Mouse (Mus musculus): ENCODE results near the gene 1700074P13Rik. TPM values are rescaled to one million over a fixed set of nuclear protein-coding genes. Genes with fewer than 3 reads are reported as not detected.
"Not testable (repeated sequence)": the region's sequence is repeated elsewhere in the genome, so short reads cannot be mapped to it uniquely, and the experiment has no call there.

Gene 1700074P13Rik
- not detected for total RNA-seq (2021)
- long read RNA-seq, experiment 1 = 0 reads
- long read RNA-seq, experiment 2 = 0 reads

GRCm38 (mm10) chr6:40940457-40940856, at the start of gene 1700074P13Rik:
Gene 1700074P13Rik, minus strand, starts transcription at chr6:40940557.
- intact Hi-C loops (cut with DNase I) = no loop called here
- DNase-seq (ENCODE audit: low spot score in 2 of 2) = no peak

DNA sequence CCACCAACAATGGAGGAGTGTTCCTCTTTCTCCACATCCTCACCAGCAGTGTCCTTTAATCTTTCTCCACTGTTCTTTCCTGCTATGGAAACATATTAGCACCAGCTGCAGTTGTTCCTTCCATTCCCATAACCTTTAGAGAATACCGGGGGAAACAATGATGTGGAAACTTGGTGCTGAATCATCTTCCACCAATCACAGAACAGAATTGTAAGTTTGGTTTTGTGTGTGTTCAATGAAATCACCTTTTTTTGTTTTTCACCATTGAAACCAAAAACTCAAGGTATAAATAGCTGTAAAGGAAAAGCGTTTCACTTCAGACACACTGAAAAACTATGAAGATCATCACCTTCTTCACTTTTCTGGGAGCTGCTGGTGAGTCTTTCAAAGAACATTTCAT, 24.1 kb upstream of the 1700074P13Rik start, which contains the start of gene 1810009J06Rik:
Gene 1810009J06Rik (plus strand): TSS at position 301 of the 400 bp plus-strand sequence.
- DNase-seq (ENCODE audit: low spot score in 2 of 2); intact Hi-C loops (cut with DNase I): not testable (repeated sequence)

- DNase-seq (ENCODE audit: low spot score in 2 of 2) = no peak
- intact Hi-C loops (cut with DNase I) = no loop called here
These were observed 13.4 kb upstream of the 1700074P13Rik start for GRCm38 (mm10) chr6:40953716-40954115.

DNA sequence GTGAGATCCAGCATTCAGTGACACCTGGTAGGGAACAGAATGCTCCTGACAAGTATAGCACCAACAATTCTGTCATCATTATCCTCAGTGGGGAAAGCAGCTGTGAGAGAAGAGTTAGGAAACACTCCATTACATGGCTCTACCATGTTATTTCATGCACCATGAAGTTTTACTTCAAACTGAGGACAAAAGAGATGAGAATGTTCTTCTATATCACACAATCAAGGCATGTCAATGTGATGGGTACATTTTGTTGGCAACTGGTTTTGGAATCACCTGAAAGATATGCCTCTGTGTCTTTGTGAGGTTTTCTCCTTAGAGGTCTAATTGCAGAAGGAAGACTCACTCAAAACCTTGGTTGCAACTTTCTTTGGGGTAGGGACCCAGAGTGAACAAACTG, 11.4 kb upstream of the 1700074P13Rik start, which contains the start of gene Gm4744:
Gene Gm4744 (minus strand): TSS at position 101 of the 400 bp plus-strand sequence.
- intact Hi-C loops (cut with DNase I) = no loop called here
- DNase-seq (ENCODE audit: low spot score in 2 of 2) = no peak

DNA sequence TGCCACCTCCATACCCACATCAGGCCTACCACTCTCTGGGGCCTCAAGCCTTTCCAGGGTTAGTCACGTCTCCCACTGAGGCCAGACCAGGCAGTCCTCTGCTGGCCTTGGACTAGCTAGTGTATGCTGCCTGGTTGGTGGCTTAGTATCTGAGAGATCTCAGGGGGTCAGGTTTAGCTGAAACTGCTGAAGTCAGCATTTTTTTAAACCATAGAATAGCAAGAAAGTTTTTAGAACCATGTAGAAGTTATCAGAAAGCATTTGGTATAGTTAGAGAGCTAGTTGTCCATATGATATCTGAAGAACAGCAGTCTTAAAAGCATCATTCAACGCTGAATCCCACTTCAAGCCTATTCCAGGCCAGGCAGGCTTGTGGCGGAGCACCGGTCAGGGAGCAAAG, 20.4 kb downstream of the 1700074P13Rik start:
- intact Hi-C loops (cut with DNase I) = no loop called here
- no peak for DNase-seq (ENCODE audit: low spot score in 2 of 2)

GRCm38 (mm10) chr6:40900287-40900686, 40.1 kb downstream of the 1700074P13Rik start, which contains the start of gene Prss58:
Gene Prss58, minus strand, starts transcription at chr6:40900387.
- intact Hi-C loops (cut with DNase I) = no loop called here
- no peak for DNase-seq (ENCODE audit: low spot score in 2 of 2)

DNA sequence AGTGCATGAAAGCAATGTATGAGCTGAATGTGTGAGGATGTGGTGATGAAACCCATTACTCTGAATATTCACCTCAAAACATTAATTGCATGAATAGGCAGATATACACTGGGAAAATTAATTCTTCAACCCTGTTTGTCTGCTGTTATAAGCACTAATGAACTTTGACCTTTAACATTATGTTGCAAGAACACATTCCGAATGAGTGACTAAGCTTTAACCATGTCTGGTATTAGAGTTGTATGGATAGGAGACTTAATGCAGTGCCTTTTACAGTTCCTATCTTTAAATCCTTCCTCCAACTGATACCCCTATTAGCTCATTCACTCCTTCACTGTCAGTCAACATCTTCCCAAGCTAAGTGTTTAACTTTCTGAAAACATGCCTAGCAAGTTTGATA, 45.6 kb downstream of the 1700074P13Rik start:
- intact Hi-C loops (cut with DNase I) = no loop called here
- DNase-seq (ENCODE audit: low spot score in 2 of 2) = no peak

DNA sequence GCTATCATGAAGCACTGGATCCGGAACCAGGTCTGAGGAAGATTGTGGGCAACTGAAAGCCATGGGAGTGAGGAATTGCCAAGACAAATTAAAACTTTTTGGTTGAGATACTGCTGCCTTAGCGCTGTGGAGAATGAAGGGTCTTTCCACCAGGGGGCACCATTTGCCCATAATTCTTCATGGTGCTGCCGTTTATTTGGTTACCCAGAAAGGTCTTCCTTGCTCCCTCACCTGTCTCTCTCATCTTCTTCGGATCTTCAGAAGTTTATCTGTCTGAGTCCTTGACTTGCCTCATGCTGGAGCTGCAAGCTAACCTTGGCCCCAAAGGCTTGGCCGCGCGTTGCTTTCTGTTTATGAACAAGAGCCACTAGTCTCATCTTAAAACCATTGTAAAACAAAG, 46.8 kb downstream of the 1700074P13Rik start:
- peak; percentile 10 to 26 for DNase-seq (ENCODE audit: low spot score in 2 of 2)
- intact Hi-C loops (cut with DNase I) = no loop called here

- no peak for DNase-seq (ENCODE audit: low spot score in 2 of 2)
- intact Hi-C loops (cut with DNase I) = no loop called here
These were observed 48.6 kb downstream of the 1700074P13Rik start for GRCm38 (mm10) chr6:40891754-40892153.

DNA sequence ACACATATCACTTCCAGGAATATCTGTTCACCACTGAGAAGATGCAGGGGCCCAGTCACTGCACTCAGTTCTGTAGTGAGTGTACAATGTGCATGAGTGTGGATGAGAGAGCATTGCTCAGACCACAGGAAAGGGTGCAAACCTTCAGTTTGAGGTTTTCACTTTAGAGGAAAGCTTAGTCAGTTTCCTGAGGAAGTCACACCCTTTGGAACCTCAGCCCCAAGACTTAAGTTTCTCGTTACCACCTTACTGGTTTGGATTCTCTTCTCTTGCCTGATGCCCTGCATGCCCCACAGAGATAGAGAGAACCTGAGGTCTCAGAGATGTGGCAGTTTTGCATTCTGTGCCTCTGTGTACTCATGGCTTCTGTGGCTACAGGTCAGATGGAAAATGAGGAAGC, 49.4 kb downstream of the 1700074P13Rik start:
- intact Hi-C loops (cut with DNase I) = no loop called here

DNA sequence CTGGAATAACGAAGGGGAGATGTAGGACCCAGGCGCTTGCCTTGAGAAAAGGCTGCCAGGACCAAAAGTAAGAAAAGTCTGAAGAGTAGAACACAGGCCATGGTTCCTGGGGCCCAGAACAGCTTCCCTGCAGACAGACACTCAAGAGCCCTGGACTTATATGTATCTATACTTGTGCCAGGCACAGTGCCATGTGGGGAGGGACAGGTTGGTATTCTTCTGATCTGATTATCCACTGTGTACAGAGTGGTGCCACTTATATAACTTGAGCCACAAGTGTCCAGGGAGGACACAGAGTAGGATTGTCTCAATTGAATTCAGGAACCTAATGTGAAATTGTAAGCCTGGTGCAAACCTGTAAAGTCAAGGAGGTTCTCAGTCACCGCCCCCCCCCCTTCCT, 53.0 kb downstream of the 1700074P13Rik start, which contains the start of gene Moxd2:
Gene Moxd2 (minus strand): TSS at position 101 of the 400 bp plus-strand sequence.
- DNase-seq (ENCODE audit: low spot score in 2 of 2) = no peak
- intact Hi-C loops (cut with DNase I) = no loop called here

More for the DNA sequence above, 49.4 kb downstream of the 1700074P13Rik start:
- no peak for DNase-seq (ENCODE audit: low spot score in 2 of 2)

Other genes with a start within 250 kb of the 1700074P13Rik start
- not detected for gene Moxd2, start 53.1 kb downstream of the 1700074P13Rik start, total RNA-seq (2021)
- gene Prss58, start 40.2 kb downstream of the 1700074P13Rik start, total RNA-seq (2021) = not detected
- not detected for gene Gm4744, start 11.3 kb upstream of the 1700074P13Rik start, total RNA-seq (2021)
- not detected for gene 1810009J06Rik, start 24.2 kb upstream of the 1700074P13Rik start, total RNA-seq (2021)
- not detected for gene Gm2663, start 58.9 kb upstream of the 1700074P13Rik start, total RNA-seq (2021)
- not detected for gene 2210010C04Rik, start 95.0 kb upstream of the 1700074P13Rik start, total RNA-seq (2021)

Measured in left cerebral cortex, postnatal 14 days (tissue).